Mouse (Mus musculus) hindbrain, embryonic 14.5 days (tissue): ENCODE measurements at regions not wholly inside any gene's neighbourhood (a gene's known extent, or its start where the extent isn't known, plus 50 kb on each side); places are given as distances from the start of the nearest gene placed in this dataset.
A peak's percentile ranks its signal among the peaks of the same experiment; 100 is the strongest.

ENCODE experiments used
- ATAC-seq: fragments of 200-750 bp; cut with Nextera tagmentation; 2 replicates; pipeline ENCODE4 v1.8.0; 2017; ENCODE audit warnings: moderate number of reproducible peaks, mild to moderate bottlenecking, moderate TSS enrichment, moderate library complexity; ENCODE audit not compliant: low FRiP score
- DNase-seq: peaks from one replicate; pipeline ENCODE4 v3.0.0-alpha.2; 2015; ENCODE audit warnings: low spot score
- H3K27ac ChIP-seq: fragments of 300-500 bp; sonication (generic); 2 replicates; pipeline ENCODE4 v1.5.1; 2014; ENCODE audit warnings: mild to moderate bottlenecking, moderate library complexity
- H3K27me3 ChIP-seq: fragments of 300-500 bp; sonication (generic); 2 replicates; pipeline ENCODE4 v1.6.1; 2014; ENCODE audit warnings: mild to moderate bottlenecking, low read length, mixed read lengths; ENCODE audit not compliant: control insufficient read depth, insufficient read depth
- H3K36me3 ChIP-seq: fragments of 300-500 bp; sonication (generic); replicated peaks from 2 replicates; pipeline ENCODE4 v1.6.1; 2014; ENCODE audit not compliant: control insufficient read depth, insufficient read depth
- H3K4me1 ChIP-seq: fragments of 300-500 bp; sonication (generic); replicated peaks from 2 replicates; pipeline ENCODE4 v1.6.1; 2014; ENCODE audit warnings: antibody characterized with exemption, low read length, mixed read lengths; ENCODE audit not compliant: control insufficient read depth, insufficient read depth
- H3K4me2 ChIP-seq: fragments of 300-500 bp; sonication (generic); replicated peaks from 2 replicates; pipeline ENCODE4 v1.6.1; 2014; ENCODE audit warnings: mild to moderate bottlenecking, moderate library complexity
- H3K4me3 ChIP-seq: fragments of 300-500 bp; sonication (generic); replicated peaks from 2 replicates; pipeline ENCODE4 v1.5.1; 2014; ENCODE audit warnings: mild to moderate bottlenecking, low read length
- H3K9ac ChIP-seq: fragments of 300-500 bp; sonication (generic); 2 replicates; pipeline ENCODE4 v1.6.1; 2014
- H3K9me3 ChIP-seq: fragments of 300-500 bp; sonication (generic); 2 replicates; pipeline ENCODE4 v1.6.1; 2016; ENCODE audit warnings: low read length; ENCODE audit not compliant: control insufficient read depth
- WGBS: fragments of 180-500 bp; shearing (Covaris S2); extraction: QIAGEN DNeasy Blood & Tissue Kit; methylation state at CpG from one replicate; pipeline ENCODE4 v1.1.7; 2014; 5-methylcytosine and 5-hydroxymethylcytosine counted together

DNA sequence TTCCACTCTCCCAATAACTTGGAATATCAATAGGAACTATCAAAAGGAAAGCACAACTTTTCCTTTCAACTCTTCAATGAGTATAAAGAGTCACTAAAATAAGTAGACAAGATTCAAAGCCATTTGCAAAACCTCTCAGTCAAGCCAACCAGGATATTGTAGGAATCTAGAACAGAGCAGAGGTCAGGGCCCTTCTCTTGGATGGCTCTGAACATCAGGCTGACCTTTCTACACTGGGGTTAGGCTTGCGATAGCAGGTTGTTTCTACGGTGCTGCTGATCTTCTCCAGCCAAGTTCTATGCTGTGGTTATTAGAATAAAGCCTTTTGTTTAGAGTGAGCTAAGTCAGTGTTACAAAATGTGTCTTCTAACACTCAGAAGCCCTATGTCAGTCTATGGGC lies 658.6 kb downstream of the Ofcc1 start:
- no peak overlapping the region for H3K4me3 ChIP-seq
- 81% methylated on average over 2 of the region's 2 CpGs for WGBS
- no peaks in the 10 kb centered on the region for H3K27me3 ChIP-seq
- DNase-seq (no peak), ATAC-seq (no peak)
- no peak overlapping the region for H3K27ac ChIP-seq
- no peaks in the 10 kb centered on the region for H3K4me1 ChIP-seq
- H3K9ac ChIP-seq, result no peak overlapping the region
- H3K36me3 ChIP-seq, result no peaks in the 10 kb centered on the region
- H3K9me3 ChIP-seq, result no peaks in the 10 kb centered on the region
- H3K4me2 ChIP-seq, result no peak overlapping the region

GRCm38 (mm10) chr13:39691291-39692024 lies 669.8 kb downstream of the Ofcc1 start:
- no peak for ATAC-seq
- no peaks in the 10 kb centered on the region for H3K9me3 ChIP-seq
- no peaks in the 10 kb centered on the region for H3K27me3 ChIP-seq
- H3K4me3 ChIP-seq, result no peak overlapping the region
- 80% methylated on average over 3 of the region's 3 CpGs for WGBS
- H3K4me1 ChIP-seq, result no peaks in the 10 kb centered on the region
- no peak overlapping the region for H3K27ac ChIP-seq
- H3K9ac ChIP-seq, result no peak overlapping the region
- no peak overlapping the region for H3K4me2 ChIP-seq
- no peak for DNase-seq
- no peaks in the 10 kb centered on the region for H3K36me3 ChIP-seq

DNA sequence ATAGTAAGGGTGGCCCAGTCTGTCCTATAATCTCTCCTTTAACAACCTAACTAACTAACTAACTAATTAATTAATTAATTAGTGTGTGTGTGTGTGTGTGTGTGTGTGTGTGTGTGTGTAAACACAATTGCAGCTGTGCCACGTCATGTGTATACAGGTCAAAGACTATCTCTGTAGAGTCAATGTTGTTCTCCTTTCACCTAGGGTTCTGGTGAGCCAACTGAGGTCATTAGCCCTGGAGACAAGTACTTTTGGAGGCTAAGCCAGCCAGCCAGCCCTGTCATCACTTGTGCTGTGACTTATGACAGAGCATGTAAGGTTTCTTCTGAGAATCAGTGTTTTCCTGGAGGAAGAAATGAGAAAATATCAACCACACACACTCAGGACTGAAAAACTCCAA lies 696.7 kb downstream of the Ofcc1 start:
- Histone ChIP-seq H3K27ac (no peak overlapping the region), H3K9ac (no peak overlapping the region), H3K4me1 (no peaks in the 10 kb centered on the region), H3K4me2 (no peak overlapping the region), H3K36me3 (no peaks in the 10 kb centered on the region), H3K4me3 (no peak overlapping the region), H3K27me3 (no peaks in the 10 kb centered on the region), H3K9me3 (no peaks in the 10 kb centered on the region)
- WGBS, result 84% methylated on average over 1 of the region's 1 CpGs
- ATAC-seq, result no peak
- no peak for DNase-seq

DNA sequence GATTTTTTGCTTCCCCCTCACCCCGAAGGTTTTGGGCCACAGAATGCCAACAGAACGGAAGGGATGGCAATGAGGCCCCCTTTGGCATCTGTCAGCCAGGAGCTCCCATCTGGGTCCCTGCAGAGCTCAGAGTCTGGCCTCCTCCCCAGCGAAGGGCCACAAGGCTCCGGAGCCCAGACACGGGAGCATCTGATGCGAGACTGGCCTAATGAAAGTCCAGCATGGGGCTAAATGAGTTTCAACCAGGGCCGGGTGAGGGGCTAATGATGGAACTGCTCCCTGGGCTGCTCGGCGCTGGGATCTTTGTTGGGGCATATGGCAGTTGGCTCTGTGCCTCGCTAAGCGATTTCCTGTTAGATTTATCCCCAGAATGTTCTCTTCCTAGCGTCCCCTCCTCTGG lies 688.8 kb upstream of the Slc35b3 start:
- H3K4me1 ChIP-seq, result 0 out of 2 replicates have a peak, but pooled peaks cover 3% of the 10 kb centered on the region
- H3K27me3 ChIP-seq, result no peaks in the 10 kb centered on the region; the same call in none of the 2 replicates
- DNase-seq, result no peak
- no peak overlapping the region for H3K9ac ChIP-seq
- ATAC-seq, result no peak
- H3K9me3 ChIP-seq, result no peaks in the 10 kb centered on the region
- 0 out of 2 replicates have a peak overlapping the region, but pooled peaks have one; percentile 14 for H3K4me2 ChIP-seq
- WGBS, result 37% methylated on average over 12 of the region's 12 CpGs
- H3K36me3 ChIP-seq, result no peaks in the 10 kb centered on the region
- no peak overlapping the region for H3K4me3 ChIP-seq
- H3K27ac ChIP-seq, result no peak overlapping the region

DNA sequence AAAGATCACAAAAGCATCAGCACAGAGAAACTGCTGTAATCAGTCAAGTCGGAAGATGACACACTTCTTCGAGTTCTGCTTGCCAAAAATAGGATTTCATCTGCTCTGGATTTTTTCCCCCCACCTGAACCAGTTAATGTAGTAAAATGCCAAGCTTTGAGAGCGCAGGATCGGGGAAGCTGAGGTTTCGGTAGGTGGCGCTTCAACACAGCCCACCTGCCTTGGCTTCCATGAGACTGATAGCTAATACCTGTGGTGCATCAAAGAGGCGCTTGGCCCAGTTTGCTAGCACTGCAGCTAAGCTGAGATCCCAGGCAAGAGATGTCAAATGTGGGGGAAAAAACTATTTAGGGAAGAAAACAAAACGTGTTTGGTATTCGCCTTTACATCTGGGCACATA lies 686.7 kb upstream of the Slc35b3 start:
- no peak overlapping the region for H3K4me2 ChIP-seq
- no peak overlapping the region for H3K9ac ChIP-seq
- no peaks in the 10 kb centered on the region for H3K9me3 ChIP-seq
- WGBS, result 15% methylated on average over 9 of the region's 9 CpGs
- 0 out of 2 replicates have a peak, but pooled peaks have one; percentile 37 for ATAC-seq
- H3K4me3 ChIP-seq, result no peak overlapping the region
- 0 out of 2 replicates have a peak, but pooled peaks cover 3% of the 10 kb centered on the region for H3K4me1 ChIP-seq
- H3K27ac ChIP-seq, result no peak overlapping the region
- no peaks in the 10 kb centered on the region; the same call in none of the 2 replicates for H3K27me3 ChIP-seq
- DNase-seq, result peak; percentile 75
- H3K36me3 ChIP-seq, result no peaks in the 10 kb centered on the region

GRCm38 (mm10) chr13:39631506-39632132 lies 670.9 kb upstream of the Slc35b3 start:
- Histone ChIP-seq H3K4me3 (no peak overlapping the region), H3K9me3 (no peaks in the 10 kb centered on the region), H3K27me3 (no peaks in the 10 kb centered on the region), H3K36me3 (no peaks in the 10 kb centered on the region), H3K9ac (no peak overlapping the region), H3K4me1 (no peaks in the 10 kb centered on the region), H3K27ac (no peak overlapping the region), H3K4me2 (no peak overlapping the region)
- DNase-seq (no peak), ATAC-seq (no peak)
- WGBS, result 83% methylated on average over 8 of the region's 8 CpGs
